Mouse (Mus musculus) kidney, adult 2 months (tissue): ENCODE data around the gene Tbc1d17. TPM values are rescaled to one million over a fixed set of nuclear protein-coding genes. Genes with fewer than 3 reads are reported as not detected.

Experiments used
- DNase-seq: peaks from one replicate; pipeline ENCODE4 v3.0.0; 2021
- H3K27ac ChIP-seq: fragments of 200-500 bp; 2 replicates; pipeline ENCODE4 v1.5.1; 2012; ENCODE audit warnings: low read depth, low read length, control low read depth, inconsistent platforms; ENCODE audit not compliant: insufficient read depth
- H3K27me3 ChIP-seq: fragments of 200-500 bp; replicated peaks from 2 replicates; pipeline ENCODE4 v1.6.1; 2012; ENCODE audit warnings: mild to moderate bottlenecking, moderate library complexity, low read length, inconsistent platforms; ENCODE audit not compliant: control insufficient read depth, insufficient read depth
- H3K36me3 ChIP-seq: fragments of 200-500 bp; 2 replicates; pipeline ENCODE4 v1.6.1; 2012; ENCODE audit warnings: mild to moderate bottlenecking, moderate library complexity, low read length, inconsistent platforms; ENCODE audit not compliant: control insufficient read depth, insufficient read depth
- H3K4me1 ChIP-seq: fragments of 200-500 bp; 2 replicates; pipeline ENCODE4 v1.6.1; 2011; ENCODE audit warnings: low read length; ENCODE audit not compliant: control insufficient read depth, insufficient read depth
- H3K4me3 ChIP-seq: fragments of 200-500 bp; 2 replicates; pipeline ENCODE4 v1.5.1; 2011; ENCODE audit warnings: mild to moderate bottlenecking, low read depth, low read length, control low read depth; ENCODE audit not compliant: insufficient read depth
- CTCF ChIP-seq: fragments of 200-500 bp; conservative IDR thresholded peaks from 2 replicates; pipeline ENCODE4 v1.5.1; 2011; ENCODE audit warnings: low read depth, mild to moderate bottlenecking, control low read depth, low read length, moderate library complexity, mixed read lengths; ENCODE audit not compliant: insufficient read depth, insufficient read length
- POLR2A ChIP-seq: fragments of 200-500 bp; IDR thresholded peaks from one replicate; pipeline ENCODE4 v1.6.1; 2011; ENCODE audit warnings: low read depth, low read length, control low read depth
- WGBS: fragments of 180-500 bp; shearing (Covaris S2); methylation state at CpG from one replicate; pipeline ENCODE4 v1.1.7; 2018; 5-methylcytosine and 5-hydroxymethylcytosine counted together
- polyA plus RNA-seq: library from polyadenylated mRNA; depleted of rRNA; stranded (reverse); fragments of >200 nt; gene quantifications from 2 replicates; pipeline ENCODE4 v1.2.3, GENCODE M21; 2012

Tbc1d17 gene
- polyA plus RNA-seq, 1 experiment = 100 TPM

GRCm38 (mm10) chr7:44821666-44822448 is 27.0 kb downstream of the Tbc1d17 start:
- no peak for DNase-seq
- no peak overlapping the region for H3K4me3 ChIP-seq
- H3K27me3 ChIP-seq = no peaks in the 10 kb centered on the region
- H3K4me1 ChIP-seq = peaks cover 17% of the 10 kb centered on the region
- H3K36me3 ChIP-seq = no peaks in the 10 kb centered on the region
- TF ChIP-seq CTCF (peak; percentile 36; the same call in 1 of the 2 replicates), POLR2A (no peak)
- WGBS = 80% methylated on average over 7 of the region's 7 CpGs
- H3K27ac ChIP-seq = no peak overlapping the region

GRCm38 (mm10) chr7:44820525-44820924 is 28.4 kb downstream of the Tbc1d17 start:
- Histone ChIP-seq H3K36me3 (no peaks in the 10 kb centered on the region), H3K27me3 (no peaks in the 10 kb centered on the region), H3K4me3 (no peak overlapping the region), H3K27ac (no peak overlapping the region), H3K4me1 (peaks cover 17% of the 10 kb centered on the region)
- no peak for DNase-seq
- 65% methylated on average over 3 of the region's 3 CpGs for WGBS
- TF ChIP-seq POLR2A = no peak
- TF ChIP-seq CTCF = no peak

GRCm38 (mm10) chr7:44819863-44820262 is 29.0 kb downstream of the Tbc1d17 start:
- no peak for TF ChIP-seq CTCF
- no peak for TF ChIP-seq POLR2A
- Histone ChIP-seq H3K27me3 (no peaks in the 10 kb centered on the region), H3K4me1 (peaks cover 20% of the 10 kb centered on the region), H3K36me3 (no peaks in the 10 kb centered on the region), H3K4me3 (no peak overlapping the region), H3K27ac (no peak overlapping the region)
- DNase-seq = no peak
- 25% methylated on average over 5 of the region's 5 CpGs for WGBS

- 81% methylated on average over 2 of the region's 2 CpGs for WGBS
- H3K36me3 ChIP-seq = no peaks in the 10 kb centered on the region
- DNase-seq = no peak
- H3K4me1 ChIP-seq = peaks cover 20% of the 10 kb centered on the region
- H3K27ac ChIP-seq = no peak overlapping the region
- H3K4me3 ChIP-seq = no peak overlapping the region
- no peaks in the 10 kb centered on the region for H3K27me3 ChIP-seq
- no peak for TF ChIP-seq CTCF
- TF ChIP-seq POLR2A = no peak
These were observed 29.5 kb downstream of the Tbc1d17 start for GRCm38 (mm10) chr7:44819391-44819790.

- no peak overlapping the region for H3K27ac ChIP-seq
- H3K4me1 ChIP-seq = peaks cover 20% of the 10 kb centered on the region
- peak; percentile 21 for DNase-seq
These were observed 30.1 kb downstream of the Tbc1d17 start for GRCm38 (mm10) chr7:44818751-44819235.

GRCm38 (mm10) chr7:44818164-44818563 is 30.7 kb downstream of the Tbc1d17 start:
- Histone ChIP-seq H3K27me3 (no peaks in the 10 kb centered on the region), H3K27ac (no peak overlapping the region), H3K4me1 (peaks cover 20% of the 10 kb centered on the region), H3K4me3 (no peak overlapping the region), H3K36me3 (no peaks in the 10 kb centered on the region)
- 35% methylated on average over 2 of the region's 2 CpGs for WGBS
- TF ChIP-seq POLR2A = no peak
- TF ChIP-seq CTCF = peak; percentile 28; the same call in 1 of the 2 replicates
- DNase-seq = no peak

More at GRCm38 (mm10) chr7:44818751-44819235, 30.1 kb downstream of the Tbc1d17 start:
- no peaks in the 10 kb centered on the region for H3K36me3 ChIP-seq
- 42% methylated on average over 6 of the region's 6 CpGs for WGBS
- TF ChIP-seq POLR2A (no peak), CTCF (no peak)
- 0 out of 2 replicates have a peak overlapping the region, but pooled peaks have one; percentile 14 for H3K4me3 ChIP-seq
- H3K27me3 ChIP-seq = no peaks in the 10 kb centered on the region

- Histone ChIP-seq H3K27ac (peak overlapping the region; percentile 76), H3K36me3 (no peaks in the 10 kb centered on the region), H3K4me1 (peaks cover 20% of the 10 kb centered on the region), H3K27me3 (no peaks in the 10 kb centered on the region), H3K4me3 (peak overlapping the region; percentile 82)
- TF ChIP-seq POLR2A (no peak), CTCF (no peak)
- WGBS = 8% methylated on average over 3 of the region's 3 CpGs
- no peak for DNase-seq
These were observed 31.4 kb downstream of the Tbc1d17 start for GRCm38 (mm10) chr7:44817441-44817840.
